8 mouse cellular contexts compared by ENCODE assay signal in genomic region chr7:80340793-80341192, GRCm38 (mm10). TPM values are rescaled to one million over a fixed set of nuclear protein-coding genes. Genes with fewer than 3 reads are reported as not detected.
DNase-seq lines count a peak whose midpoint lies in the region; ATAC-seq lines count a peak whose summit lies in the region.

Gene Unc45a, minus strand, starts transcription at chr7:80341005.

- H3K4me3 ChIP-seq in forebrain, embryonic 16.5 days (replicated peaks; ENCODE audit: low read length) = peak within 1 kb of the TSS; percentile 75
- peak within 1 kb of the TSS; percentile 53 for H3K4me3 ChIP-seq in neural tube, embryonic 14.5 days (ENCODE audit: low read depth, low read length)

- H3K9me3 ChIP-seq in forebrain, embryonic 16.5 days (ENCODE audit: control insufficient read depth, low read length) = no peaks in the 10 kb centered on the region
- no peaks in the 10 kb centered on the region for H3K9me3 ChIP-seq in neural tube, embryonic 14.5 days (ENCODE audit: control insufficient read depth, low read length)

- peak within 1 kb of the TSS; percentile 78 for H3K4me2 ChIP-seq in forebrain, embryonic 16.5 days (ENCODE audit: low read length)
- peak within 1 kb of the TSS; percentile 85 for H3K4me2 ChIP-seq in neural tube, embryonic 14.5 days (ENCODE audit: low read depth, low read length)

- ATAC-seq in forebrain, embryonic 16.5 days = peak; percentile 32
- ATAC-seq in neural tube, embryonic 14.5 days (ENCODE audit: low read depth) = peak; percentile 35

- peaks cover 13% of the 10 kb centered on the region for H3K36me3 ChIP-seq in forebrain, embryonic 16.5 days (ENCODE audit: control insufficient read depth, insufficient read depth)
- H3K36me3 ChIP-seq in neural tube, embryonic 14.5 days (ENCODE audit: control insufficient read depth, insufficient read depth, low read length) = peaks cover 10% of the 10 kb centered on the region

- WGBS in forebrain, embryonic 16.5 days = 3% methylated on average over 11 of the region's 11 CpGs
- 2% methylated on average over 11 of the region's 11 CpGs for WGBS in large intestine, adult 2 months
- 3% methylated on average over 11 of the region's 11 CpGs for WGBS in neural tube, embryonic 14.5 days

- H3K4me1 ChIP-seq in forebrain, embryonic 16.5 days (replicated peaks; ENCODE audit: control insufficient read depth, insufficient read depth, low read length) = peaks cover 44% of the 10 kb centered on the region
- peaks cover 34% of the 10 kb centered on the region for H3K4me1 ChIP-seq in neural tube, embryonic 14.5 days (ENCODE audit: control insufficient read depth, insufficient read depth, low read length)

- peak within 1 kb of the TSS; percentile 74 for H3K9ac ChIP-seq in forebrain, embryonic 16.5 days (replicated peaks; ENCODE audit: low read depth, low read length)
- H3K9ac ChIP-seq in neural tube, embryonic 14.5 days (replicated peaks; ENCODE audit: low read depth, low read length) = peak within 1 kb of the TSS; percentile 65

- DNase-seq in MN1 (ENCODE audit: low spot score) = peak; percentile 86
- DNase-seq in cerebellum, adult 18-20 months = peak; percentile 75 to 81
- DNase-seq in heart, postnatal 25 days (ENCODE audit: low spot score) = peak; percentile 51
- peak; percentile 48 for DNase-seq in large intestine, adult 2 months (ENCODE audit: low read depth, low spot score)
- peak; percentile 80 to 84 for DNase-seq in lung, adult 18-20 months
- DNase-seq in thymus, adult 18-20 months = peak; percentile 69 to 78

- intact Hi-C loops in heart, postnatal 25 days (cut with DNase I) = loop anchor here (2.0 to 5.0 kb wide), 2 partner anchors 32 to 242 kb away; no protein-coding TSS in a partner anchor

- peak within 1 kb of the TSS; percentile 90 for H3K27ac ChIP-seq in forebrain, embryonic 16.5 days (ENCODE audit: low read length)
- H3K27ac ChIP-seq in neural tube, embryonic 14.5 days (ENCODE audit: low read depth, low read length) = peak within 1 kb of the TSS; percentile 58

- H3K27me3 ChIP-seq in forebrain, embryonic 16.5 days (replicated peaks; ENCODE audit: control insufficient read depth, insufficient read depth, low read length) = no peaks in the 10 kb centered on the region
- no peaks in the 10 kb centered on the region for H3K27me3 ChIP-seq in neural tube, embryonic 14.5 days (ENCODE audit: control insufficient read depth, insufficient read depth, low read length)

RNA-seq across cellular contexts. Expression of gene Unc45a, which starts in this region (rescaled TPM):
- polyA plus RNA-seq in forebrain, embryonic 16.5 days (2015; fragmentation: Nextera tagmentation; extraction: Ambion mirVana) = 47.7 and 56.3 TPM in 2 replicates
- total RNA-seq in heart, postnatal 25 days (2021) = 10 to 100 TPM; 13.5 to 15.8 TPM
- polyA plus RNA-seq in large intestine, adult 2 months (2012; rRNA removed) = 44.8 and 64.9 TPM in 2 replicates
- 32.3 and 41.0 TPM in 2 replicates for polyA plus RNA-seq in neural tube, embryonic 14.5 days (2014; fragmentation: Nextera tagmentation; extraction: Ambion mirVana)

Comparison
In these comparisons a context has a peak if more than half of its experiments do, and no peak if none do; other contexts are left out.
1. Peak in every context shown above with its lines: DNase-seq, ATAC-seq, H3K4me3 ChIP-seq and H3K27ac ChIP-seq.